Mouse (Mus musculus) neural tube, embryonic 12.5 days (tissue): ENCODE data around the gene Yars. TPM values are rescaled to one million over a fixed set of nuclear protein-coding genes. Genes with fewer than 3 reads are reported as not detected.

Source experiments
- ATAC-seq: fragments of 200-750 bp; cut with Nextera tagmentation; 2 replicates; pipeline ENCODE4 v1.8.0; 2017; ENCODE audit warnings: low read depth, mild to moderate bottlenecking, moderate TSS enrichment, moderate library complexity; ENCODE audit not compliant: low FRiP score
- H3K27ac ChIP-seq: fragments of 300-500 bp; sonication (generic); 2 replicates; pipeline ENCODE4 v1.5.1; 2016
- H3K27me3 ChIP-seq: fragments of 300-500 bp; sonication (generic); replicated peaks from 2 replicates; pipeline ENCODE4 v1.6.1; 2016; ENCODE audit warnings: mild to moderate bottlenecking
- H3K36me3 ChIP-seq: fragments of 300-500 bp; sonication (generic); 2 replicates; pipeline ENCODE4 v1.6.1; 2016; ENCODE audit warnings: mild to moderate bottlenecking
- H3K4me1 ChIP-seq: fragments of 300-500 bp; sonication (generic); 2 replicates; pipeline ENCODE4 v1.6.1; 2016
- H3K4me2 ChIP-seq: fragments of 300-500 bp; sonication (generic); replicated peaks from 2 replicates; pipeline ENCODE4 v1.6.1; 2016; ENCODE audit warnings: mild to moderate bottlenecking
- H3K4me3 ChIP-seq: fragments of 300-500 bp; sonication (generic); 2 replicates; pipeline ENCODE4 v1.5.1; 2016
- H3K9ac ChIP-seq: fragments of 300-500 bp; sonication (generic); 2 replicates; pipeline ENCODE4 v1.6.1; 2016; ENCODE audit warnings: mild to moderate bottlenecking
- H3K9me3 ChIP-seq: fragments of 300-500 bp; sonication (generic); 2 replicates; pipeline ENCODE4 v1.6.1; 2016; ENCODE audit warnings: mild to moderate bottlenecking
- WGBS: fragments of 180-500 bp; shearing (Covaris S2); methylation state at CpG from one replicate; pipeline ENCODE4 v1.1.7; 2016; 5-methylcytosine and 5-hydroxymethylcytosine counted together
- polyA plus RNA-seq: library from polyadenylated mRNA; unstranded; fragments of >200 nt; fragmentation: Nextera tagmentation; extraction: Ambion mirVana; gene quantifications from 2 replicates; pipeline ENCODE4 v1.2.1, GENCODE M21; 2016

The Yars gene
- polyA plus RNA-seq, 1 experiment from 2014 or later: 111 TPM

GRCm38 (mm10) chr4:129149321-129149720 is 40.2 kb upstream of the Yars start:
- no peaks in the 10 kb centered on the region for H3K27me3 ChIP-seq
- H3K36me3 ChIP-seq: peaks cover 40% of the 10 kb centered on the region
- peaks cover 18% of the 10 kb centered on the region for H3K4me1 ChIP-seq
- no peak overlapping the region for H3K4me2 ChIP-seq
- H3K9ac ChIP-seq: no peak overlapping the region
- H3K9me3 ChIP-seq: no peaks in the 10 kb centered on the region
- 39% methylated on average over 1 of the region's 1 CpGs for WGBS
- H3K27ac ChIP-seq: no peak overlapping the region
- no peak for ATAC-seq
- no peak overlapping the region for H3K4me3 ChIP-seq

GRCm38 (mm10) chr4:129151276-129151811 is 38.2 kb upstream of the Yars start:
- H3K36me3 ChIP-seq: peaks cover 50% of the 10 kb centered on the region
- 0 out of 2 replicates have a peak, but pooled peaks cover 6% of the 10 kb centered on the region for H3K4me1 ChIP-seq
- no peak overlapping the region for H3K9ac ChIP-seq
- peak; percentile 66; the same call in 1 of the 2 replicates for ATAC-seq
- no peak overlapping the region for H3K27ac ChIP-seq
- WGBS: 36% methylated on average over 4 of the region's 4 CpGs
- no peaks in the 10 kb centered on the region for H3K9me3 ChIP-seq
- no peak overlapping the region for H3K4me3 ChIP-seq
- H3K4me2 ChIP-seq: no peak overlapping the region
- no peaks in the 10 kb centered on the region for H3K27me3 ChIP-seq

- H3K4me3 ChIP-seq: no peak overlapping the region
- no peak overlapping the region for H3K9ac ChIP-seq
- no peak overlapping the region for H3K4me2 ChIP-seq
- H3K27me3 ChIP-seq: no peaks in the 10 kb centered on the region
- WGBS: 91% methylated on average over 5 of the region's 5 CpGs
- no peaks in the 10 kb centered on the region for H3K9me3 ChIP-seq
- ATAC-seq: no peak
- H3K36me3 ChIP-seq: peaks cover 46% of the 10 kb centered on the region
- H3K4me1 ChIP-seq: 0 out of 2 replicates have a peak, but pooled peaks cover 2% of the 10 kb centered on the region
- H3K27ac ChIP-seq: no peak overlapping the region
These were observed 32.0 kb upstream of the Yars start for GRCm38 (mm10) chr4:129157541-129157940.

GRCm38 (mm10) chr4:129158549-129158948 is 31.0 kb upstream of the Yars start:
- Histone ChIP-seq H3K36me3 (peaks cover 40% of the 10 kb centered on the region), H3K27ac (no peak overlapping the region), H3K4me1 (no peaks in the 10 kb centered on the region), H3K4me2 (no peak overlapping the region), H3K27me3 (no peaks in the 10 kb centered on the region), H3K9me3 (no peaks in the 10 kb centered on the region), H3K4me3 (no peak overlapping the region), H3K9ac (no peak overlapping the region)
- ATAC-seq: no peak
- 77% methylated on average over 3 of the region's 3 CpGs for WGBS

DNA sequence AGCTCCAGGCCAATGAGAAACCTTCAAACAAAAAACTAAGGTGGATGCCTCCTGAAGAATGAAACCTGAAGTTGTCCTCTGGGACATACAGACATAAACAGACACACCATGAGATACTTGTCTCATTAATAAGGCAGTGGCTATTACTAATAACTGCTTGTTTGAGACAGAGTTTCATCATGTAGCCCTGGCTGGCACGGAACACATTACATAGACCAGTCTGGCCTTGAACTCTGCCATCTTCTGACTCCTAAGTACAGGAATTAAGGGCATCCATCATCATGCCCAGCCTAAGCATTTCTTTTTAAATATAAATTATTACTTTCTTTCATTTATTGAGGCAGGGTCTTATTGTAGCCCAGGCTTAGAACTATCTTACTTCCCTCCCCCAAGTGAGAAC is 28.5 kb upstream of the Yars start:
- H3K4me2 ChIP-seq: no peak overlapping the region
- H3K36me3 ChIP-seq: peaks cover 38% of the 10 kb centered on the region
- H3K9ac ChIP-seq: no peak overlapping the region
- no peak overlapping the region for H3K27ac ChIP-seq
- no peaks in the 10 kb centered on the region for H3K9me3 ChIP-seq
- H3K4me1 ChIP-seq: no peaks in the 10 kb centered on the region
- no peaks in the 10 kb centered on the region for H3K27me3 ChIP-seq
- no peak overlapping the region for H3K4me3 ChIP-seq
- 97% methylated on average over 1 of the region's 1 CpGs for WGBS
- ATAC-seq: no peak

GRCm38 (mm10) chr4:129161581-129162255 is 27.8 kb upstream of the Yars start:
- H3K4me3 ChIP-seq: no peak overlapping the region
- no peak for ATAC-seq
- H3K27me3 ChIP-seq: no peaks in the 10 kb centered on the region
- peaks cover 38% of the 10 kb centered on the region for H3K36me3 ChIP-seq
- no peak overlapping the region for H3K27ac ChIP-seq
- WGBS: 81% methylated on average over 4 of the region's 4 CpGs
- no peaks in the 10 kb centered on the region for H3K9me3 ChIP-seq
- H3K4me1 ChIP-seq: no peaks in the 10 kb centered on the region
- H3K9ac ChIP-seq: no peak overlapping the region
- no peak overlapping the region for H3K4me2 ChIP-seq

- H3K27me3 ChIP-seq: no peaks in the 10 kb centered on the region
- ATAC-seq: no peak
- 74% methylated on average over 1 of the region's 1 CpGs for WGBS
- H3K4me3 ChIP-seq: no peak overlapping the region
- no peaks in the 10 kb centered on the region for H3K9me3 ChIP-seq
- no peak overlapping the region for H3K4me2 ChIP-seq
- H3K36me3 ChIP-seq: peaks cover 43% of the 10 kb centered on the region
- no peak overlapping the region for H3K27ac ChIP-seq
- H3K4me1 ChIP-seq: no peaks in the 10 kb centered on the region
- no peak overlapping the region for H3K9ac ChIP-seq
These were observed 17.0 kb upstream of the Yars start for GRCm38 (mm10) chr4:129172529-129172928.

GRCm38 (mm10) chr4:129179560-129179959 is 10.0 kb upstream of the Yars start:
- no peak overlapping the region for H3K4me3 ChIP-seq
- no peaks in the 10 kb centered on the region for H3K9me3 ChIP-seq
- no peak overlapping the region for H3K4me2 ChIP-seq
- 57% methylated on average over 1 of the region's 1 CpGs for WGBS
- no peak for ATAC-seq
- H3K36me3 ChIP-seq: peaks cover 45% of the 10 kb centered on the region
- no peaks in the 10 kb centered on the region for H3K27me3 ChIP-seq
- H3K27ac ChIP-seq: no peak overlapping the region
- no peak overlapping the region for H3K9ac ChIP-seq
- H3K4me1 ChIP-seq: no peaks in the 10 kb centered on the region

DNA sequence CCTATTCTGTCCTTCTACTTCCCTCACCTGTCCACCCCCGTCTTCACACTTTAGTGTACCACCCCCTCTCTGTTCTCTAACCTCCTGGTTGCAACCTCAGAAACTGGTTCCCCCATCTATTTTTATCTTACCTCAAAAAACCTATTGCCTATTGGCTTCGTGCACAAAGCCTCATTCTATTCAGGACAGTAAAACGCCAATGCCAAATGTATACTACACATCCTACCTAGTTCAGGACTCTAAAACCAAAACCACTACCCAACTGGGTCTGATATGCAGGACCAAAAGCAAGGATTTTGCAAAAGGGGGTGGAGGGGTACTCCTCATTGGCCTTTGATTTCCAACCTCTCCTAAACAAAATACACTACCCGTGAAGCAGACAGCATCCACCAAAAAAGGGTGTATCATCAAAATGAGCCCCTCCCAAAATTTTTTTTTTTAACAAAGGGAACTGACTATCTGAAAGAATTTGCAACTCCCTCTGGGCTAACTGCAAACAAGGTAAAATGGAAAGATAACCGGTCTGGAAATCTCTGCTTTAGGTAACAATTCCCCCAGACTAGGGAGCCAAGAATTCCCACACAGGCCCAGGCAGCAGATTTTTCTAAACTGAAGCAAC is 1.4 kb upstream of the Yars start:
- Histone ChIP-seq H3K9me3 (no peaks in the 10 kb centered on the region), H3K4me2 (peak overlapping the region; percentile 88), H3K27me3 (no peaks in the 10 kb centered on the region), H3K9ac (peak overlapping the region; percentile 87), H3K4me3 (peak overlapping the region; percentile 90), H3K36me3 (peaks cover 10% of the 10 kb centered on the region; the same call in 1 of the 2 replicates), H3K4me1 (peaks cover 26% of the 10 kb centered on the region), H3K27ac (no peak overlapping the region)
- no peak for ATAC-seq
- 42% methylated on average over 5 of the region's 5 CpGs for WGBS

GRCm38 (mm10) chr4:129188803-129189541 is 588 bp upstream of the Yars start:
- Histone ChIP-seq H3K9me3 (no peaks in the 10 kb centered on the region), H3K27me3 (no peaks in the 10 kb centered on the region), H3K4me1 (peaks cover 26% of the 10 kb centered on the region), H3K36me3 (peaks cover 14% of the 10 kb centered on the region; the same call in 1 of the 2 replicates), H3K4me3 (peak overlapping the region; percentile 90), H3K9ac (peak overlapping the region; percentile 87), H3K4me2 (peak overlapping the region; percentile 88), H3K27ac (peak overlapping the region; percentile 79)
- ATAC-seq: peak; percentile 76
- under 1% methylated on average over 71 of the region's 74 CpGs for WGBS

DNA sequence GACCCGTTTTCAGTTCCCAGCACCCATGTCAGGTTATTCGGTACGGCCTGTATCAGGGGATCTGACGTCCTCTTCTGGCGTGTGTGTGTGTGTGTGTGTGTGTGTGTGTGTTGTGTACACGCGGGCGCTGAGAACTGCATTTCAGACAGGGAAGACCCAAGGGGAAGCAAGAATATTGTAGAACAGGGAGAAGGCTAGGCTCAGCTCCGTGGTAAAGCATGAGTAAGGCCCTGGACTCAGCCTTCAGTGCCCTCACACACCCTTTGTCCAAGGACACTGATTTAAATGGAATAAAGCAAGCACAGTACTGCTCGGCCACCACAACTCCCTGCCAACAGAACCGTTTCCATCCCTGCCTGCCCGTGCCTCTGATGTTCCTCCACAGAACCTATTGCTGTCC is 978 bp downstream of the Yars start:
- no peak for ATAC-seq
- WGBS: 3% methylated on average over 12 of the region's 12 CpGs
- peak overlapping the region; percentile 88 for H3K4me2 ChIP-seq
- no peaks in the 10 kb centered on the region for H3K27me3 ChIP-seq
- H3K36me3 ChIP-seq: peaks cover 21% of the 10 kb centered on the region; the same call in 1 of the 2 replicates
- peak overlapping the region; percentile 90 for H3K4me3 ChIP-seq
- H3K9me3 ChIP-seq: no peaks in the 10 kb centered on the region
- H3K27ac ChIP-seq: no peak overlapping the region
- H3K4me1 ChIP-seq: peaks cover 26% of the 10 kb centered on the region
- H3K9ac ChIP-seq: peak overlapping the region; percentile 87

- no peak for ATAC-seq
- H3K27me3 ChIP-seq: no peaks in the 10 kb centered on the region
- H3K4me1 ChIP-seq: peaks cover 26% of the 10 kb centered on the region
- 79% methylated on average over 5 of the region's 5 CpGs for WGBS
- no peak overlapping the region for H3K9ac ChIP-seq
- no peak overlapping the region for H3K27ac ChIP-seq
- peak overlapping the region; percentile 88 for H3K4me2 ChIP-seq
- peaks cover 29% of the 10 kb centered on the region for H3K36me3 ChIP-seq
- H3K4me3 ChIP-seq: no peak overlapping the region
- no peaks in the 10 kb centered on the region for H3K9me3 ChIP-seq
These were observed 2.1 kb downstream of the Yars start for GRCm38 (mm10) chr4:129191691-129192090.
